Mouse (Mus musculus): ENCODE results near the gene Ltc4s. TPM values are rescaled to one million over a fixed set of nuclear protein-coding genes. Genes with fewer than 3 reads are reported as not detected.
A peak's percentile ranks its signal among the peaks of the same experiment; 100 is the strongest.

The Ltc4s gene
- polyA plus RNA-seq, 1 experiment = 13.1 TPM

- Histone ChIP-seq H3K27ac (ENCODE audit: insufficient read depth, low read depth, low read length) (no peak overlapping the region), H3K4me1 (ENCODE audit: control insufficient read depth, insufficient read depth, low read length) (peaks cover 21% of the 10 kb centered on the region), H3K4me3 (ENCODE audit: insufficient read depth, low read length) (no peak overlapping the region)
- TF ChIP-seq CTCF (IDR thresholded peaks at IDR 0.05; ENCODE audit: low read depth, low read length) = no peak
- TF ChIP-seq POLR2A (IDR thresholded peaks at IDR 0.05; ENCODE audit: borderline replicate concordance, low read depth, low read length) = no peak
These were observed 34.4 kb upstream of the Ltc4s start for GRCm38 (mm10) chr11:50272819-50273218.

DNA sequence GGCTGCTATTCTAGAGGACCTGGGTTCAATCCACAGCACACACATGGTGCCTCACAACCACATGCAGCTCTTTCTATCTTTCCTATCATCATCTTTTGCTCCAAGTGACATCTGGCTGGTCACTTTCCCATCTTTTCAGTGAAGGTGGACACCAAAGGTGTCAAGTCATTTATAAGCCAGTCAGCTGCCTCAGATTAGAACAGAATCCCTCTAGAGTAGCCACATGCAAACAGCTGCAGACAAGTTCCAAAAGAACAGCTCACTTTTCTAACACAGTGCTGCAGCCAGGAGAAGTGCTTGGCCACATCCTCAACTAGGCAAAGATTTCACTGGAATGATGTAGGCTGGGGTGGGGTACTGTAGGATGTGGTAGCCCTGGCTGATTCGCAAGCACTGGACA lies 31.5 kb upstream of the Ltc4s start:
- H3K4me3 ChIP-seq (ENCODE audit: insufficient read depth, low read length) = no peak overlapping the region
- H3K27ac ChIP-seq (ENCODE audit: insufficient read depth, low read depth, low read length) = no peak overlapping the region
- TF ChIP-seq POLR2A (IDR thresholded peaks at IDR 0.05; ENCODE audit: borderline replicate concordance, low read depth, low read length) = no peak
- TF ChIP-seq CTCF (IDR thresholded peaks at IDR 0.05; ENCODE audit: low read depth, low read length) = no peak
- H3K4me1 ChIP-seq (ENCODE audit: control insufficient read depth, insufficient read depth, low read length) = peaks cover 7% of the 10 kb centered on the region

DNA sequence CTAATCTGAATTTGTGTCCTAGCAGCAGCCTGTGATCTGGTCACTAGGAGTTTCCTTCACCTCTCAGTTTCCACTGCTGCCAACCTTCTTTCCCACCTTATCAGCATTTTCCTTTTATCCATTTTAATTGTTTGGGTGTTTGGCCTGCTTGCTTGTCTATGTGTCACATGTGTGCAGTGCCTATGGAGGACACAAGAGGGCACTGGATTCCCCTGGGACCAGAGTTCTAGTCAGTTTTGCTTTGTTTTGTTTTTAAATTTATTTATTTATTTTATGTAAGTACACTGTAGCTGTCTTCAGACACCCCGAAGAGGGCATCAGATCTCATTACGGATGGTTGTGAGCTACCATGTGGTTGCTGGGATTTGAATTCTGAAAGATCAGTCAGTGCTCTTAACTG lies 30.7 kb upstream of the Ltc4s start:
- H3K4me1 ChIP-seq (ENCODE audit: control insufficient read depth, insufficient read depth, low read length) = 0 out of 2 replicates have a peak, but pooled peaks cover 1% of the 10 kb centered on the region
- no peak overlapping the region for H3K27ac ChIP-seq (ENCODE audit: insufficient read depth, low read depth, low read length)
- no peak overlapping the region for H3K4me3 ChIP-seq (ENCODE audit: insufficient read depth, low read length)
- TF ChIP-seq CTCF (IDR thresholded peaks at IDR 0.05; ENCODE audit: low read depth, low read length) = 0 out of 2 replicates have a peak, but pooled peaks have one; percentile 6
- no peak for TF ChIP-seq POLR2A (IDR thresholded peaks at IDR 0.05; ENCODE audit: borderline replicate concordance, low read depth, low read length)

GRCm38 (mm10) chr11:50266997-50267396 lies 28.6 kb upstream of the Ltc4s start:
- Histone ChIP-seq H3K4me1 (ENCODE audit: control insufficient read depth, insufficient read depth, low read length) (no peaks in the 10 kb centered on the region), H3K4me3 (ENCODE audit: insufficient read depth, low read length) (no peak overlapping the region), H3K27ac (ENCODE audit: insufficient read depth, low read depth, low read length) (no peak overlapping the region)
- TF ChIP-seq POLR2A (IDR thresholded peaks at IDR 0.05; ENCODE audit: borderline replicate concordance, low read depth, low read length) (no peak), CTCF (IDR thresholded peaks at IDR 0.05; ENCODE audit: low read depth, low read length) (no peak)

DNA sequence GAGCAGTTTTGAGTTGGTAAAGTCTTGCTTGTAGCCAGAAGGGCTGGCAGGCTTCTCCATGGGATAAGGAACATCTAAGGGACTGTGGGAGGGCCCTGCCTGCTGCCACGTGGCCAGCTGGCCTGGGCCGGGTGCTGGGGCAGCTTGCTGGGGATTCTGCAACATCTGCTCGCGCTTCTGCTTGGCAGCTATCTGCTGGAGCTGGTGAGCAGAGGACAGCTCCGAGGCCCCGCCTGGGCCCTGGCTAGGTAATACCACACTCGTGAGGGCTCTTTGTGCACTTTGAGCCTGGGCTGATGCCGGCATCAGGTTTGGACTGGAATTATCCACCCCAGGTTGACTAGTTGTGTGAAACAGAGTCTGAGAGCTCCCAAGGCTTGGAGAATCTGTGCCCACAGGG lies 27.5 kb upstream of the Ltc4s start:
- TF ChIP-seq POLR2A (IDR thresholded peaks at IDR 0.05; ENCODE audit: borderline replicate concordance, low read depth, low read length) = no peak
- TF ChIP-seq CTCF (IDR thresholded peaks at IDR 0.05; ENCODE audit: low read depth, low read length) = no peak
- H3K4me1 ChIP-seq (ENCODE audit: control insufficient read depth, insufficient read depth, low read length) = no peaks in the 10 kb centered on the region
- H3K4me3 ChIP-seq (ENCODE audit: insufficient read depth, low read length) = no peak overlapping the region
- H3K27ac ChIP-seq (ENCODE audit: insufficient read depth, low read depth, low read length) = no peak overlapping the region

DNA sequence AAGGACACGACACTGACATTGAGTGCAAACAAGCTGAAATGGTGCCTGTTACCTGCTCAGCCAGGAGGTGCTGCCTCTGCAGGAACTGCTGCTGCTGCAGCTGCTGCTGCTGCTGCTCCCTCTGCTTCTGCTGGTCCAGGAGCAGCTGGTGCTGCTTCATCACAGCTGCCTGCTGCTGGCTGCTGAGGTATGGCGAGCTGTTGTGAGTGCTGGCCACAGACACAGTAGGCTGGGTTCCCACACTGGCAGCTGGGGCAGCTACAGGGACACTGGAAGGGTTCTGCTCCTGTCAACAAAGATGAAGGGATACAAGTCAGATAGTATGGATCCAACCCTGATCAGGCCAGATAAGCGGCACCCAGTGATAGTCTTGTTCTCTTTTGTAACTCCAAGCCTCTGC lies 24.8 kb upstream of the Ltc4s start:
- no peak overlapping the region for H3K27ac ChIP-seq (ENCODE audit: insufficient read depth, low read depth, low read length)
- no peak for TF ChIP-seq POLR2A (IDR thresholded peaks at IDR 0.05; ENCODE audit: borderline replicate concordance, low read depth, low read length)
- no peak for TF ChIP-seq CTCF (IDR thresholded peaks at IDR 0.05; ENCODE audit: low read depth, low read length)
- no peak overlapping the region for H3K4me3 ChIP-seq (ENCODE audit: insufficient read depth, low read length)
- H3K4me1 ChIP-seq (ENCODE audit: control insufficient read depth, insufficient read depth, low read length) = peaks cover 10% of the 10 kb centered on the region

DNA sequence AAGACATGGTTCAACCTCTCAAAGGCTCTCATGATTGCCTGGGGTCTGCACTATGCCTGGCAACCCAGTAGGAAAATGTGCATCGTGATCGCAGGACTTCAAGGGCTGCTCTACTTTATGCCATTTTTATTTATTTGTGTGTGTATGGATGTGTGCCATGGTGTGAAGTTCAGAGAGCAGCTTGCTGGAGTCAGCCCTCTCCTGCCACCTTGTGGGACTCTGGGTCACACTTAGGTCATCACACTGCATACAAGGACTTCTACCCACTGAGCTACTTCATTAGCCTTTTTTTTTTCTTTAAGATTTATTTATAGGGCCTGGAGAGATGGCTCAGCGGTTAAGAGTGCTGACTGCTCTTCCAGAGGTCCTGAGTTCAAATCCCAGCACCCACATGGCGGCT lies 23.6 kb upstream of the Ltc4s start:
- Histone ChIP-seq H3K4me3 (ENCODE audit: insufficient read depth, low read length) (no peak overlapping the region), H3K27ac (ENCODE audit: insufficient read depth, low read depth, low read length) (no peak overlapping the region), H3K4me1 (ENCODE audit: control insufficient read depth, insufficient read depth, low read length) (peaks cover 10% of the 10 kb centered on the region)
- TF ChIP-seq POLR2A (IDR thresholded peaks at IDR 0.05; ENCODE audit: borderline replicate concordance, low read depth, low read length) (no peak), CTCF (IDR thresholded peaks at IDR 0.05; ENCODE audit: low read depth, low read length) (peak; percentile 55)

- Histone ChIP-seq H3K27ac (ENCODE audit: insufficient read depth, low read depth, low read length) (no peak overlapping the region), H3K4me3 (ENCODE audit: insufficient read depth, low read length) (no peak overlapping the region), H3K4me1 (ENCODE audit: control insufficient read depth, insufficient read depth, low read length) (peaks cover 10% of the 10 kb centered on the region)
- TF ChIP-seq CTCF (IDR thresholded peaks at IDR 0.05; ENCODE audit: low read depth, low read length) = no peak
- TF ChIP-seq POLR2A (IDR thresholded peaks at IDR 0.05; ENCODE audit: borderline replicate concordance, low read depth, low read length) = no peak
These were observed 19.9 kb upstream of the Ltc4s start for GRCm38 (mm10) chr11:50258310-50258709.

DNA sequence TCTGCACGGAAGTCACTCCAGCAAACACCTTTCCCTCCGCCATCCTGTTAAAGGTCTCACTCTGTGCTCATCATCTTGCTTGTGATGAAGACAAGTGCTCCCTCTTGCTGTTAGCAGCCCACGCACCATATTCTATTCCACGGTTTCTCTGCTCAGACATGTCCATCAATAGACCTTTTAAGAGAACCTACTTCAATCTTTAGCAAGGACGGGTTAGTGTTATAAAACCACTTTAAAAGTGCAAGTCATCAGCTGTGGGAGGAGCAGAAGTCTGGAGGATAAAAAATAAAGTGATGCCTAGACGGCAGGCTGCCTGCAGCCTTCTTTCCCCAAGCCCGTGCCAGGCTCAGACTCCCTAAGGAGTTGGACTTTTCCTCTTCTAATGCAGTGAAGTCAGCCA lies 18.2 kb upstream of the Ltc4s start:
- Histone ChIP-seq H3K4me1 (ENCODE audit: control insufficient read depth, insufficient read depth, low read length) (peaks cover 21% of the 10 kb centered on the region), H3K4me3 (ENCODE audit: insufficient read depth, low read length) (no peak overlapping the region), H3K27ac (ENCODE audit: insufficient read depth, low read depth, low read length) (no peak overlapping the region)
- TF ChIP-seq CTCF (IDR thresholded peaks at IDR 0.05; ENCODE audit: low read depth, low read length) = no peak
- no peak for TF ChIP-seq POLR2A (IDR thresholded peaks at IDR 0.05; ENCODE audit: borderline replicate concordance, low read depth, low read length)

- H3K27ac ChIP-seq (ENCODE audit: insufficient read depth, low read depth, low read length) = no peak overlapping the region
- TF ChIP-seq POLR2A (IDR thresholded peaks at IDR 0.05; ENCODE audit: borderline replicate concordance, low read depth, low read length) = no peak
- no peak for TF ChIP-seq CTCF (IDR thresholded peaks at IDR 0.05; ENCODE audit: low read depth, low read length)
- H3K4me1 ChIP-seq (ENCODE audit: control insufficient read depth, insufficient read depth, low read length) = peaks cover 25% of the 10 kb centered on the region
- H3K4me3 ChIP-seq (ENCODE audit: insufficient read depth, low read length) = no peak overlapping the region
These were observed 15.7 kb upstream of the Ltc4s start for GRCm38 (mm10) chr11:50254010-50254580.

DNA sequence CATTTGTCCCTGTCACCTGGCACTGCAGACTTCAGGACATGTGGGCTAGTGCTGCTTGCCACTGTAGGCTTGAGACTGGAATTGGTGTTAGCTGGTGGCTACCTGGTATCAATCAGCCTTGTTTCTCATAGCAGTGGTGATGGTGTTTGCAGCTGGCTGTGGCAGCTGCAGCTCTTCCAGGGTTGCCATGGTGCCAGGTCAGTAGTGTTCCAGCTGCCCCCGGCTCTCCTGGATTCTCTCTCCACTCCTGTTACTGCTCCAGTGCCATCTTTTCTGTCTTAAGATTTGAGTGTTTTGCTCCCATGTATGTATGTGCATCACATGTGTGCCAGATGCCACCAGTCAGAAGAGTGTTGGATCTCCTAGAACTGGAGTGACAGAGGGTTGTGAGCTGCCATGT lies 15.0 kb upstream of the Ltc4s start:
- TF ChIP-seq POLR2A (IDR thresholded peaks at IDR 0.05; ENCODE audit: borderline replicate concordance, low read depth, low read length) (no peak), CTCF (IDR thresholded peaks at IDR 0.05; ENCODE audit: low read depth, low read length) (no peak)
- Histone ChIP-seq H3K27ac (ENCODE audit: insufficient read depth, low read depth, low read length) (no peak overlapping the region), H3K4me3 (ENCODE audit: insufficient read depth, low read length) (no peak overlapping the region), H3K4me1 (ENCODE audit: control insufficient read depth, insufficient read depth, low read length) (peaks cover 25% of the 10 kb centered on the region)
